Mouse (Mus musculus): ENCODE measurements around the gene Aplp1. TPM values are rescaled to one million over a fixed set of nuclear protein-coding genes. Genes with fewer than 3 reads are reported as not detected.

The Aplp1 gene
- polyA plus RNA-seq, 1 experiment = 2.1 TPM

GRCm38 (mm10) chr7:30392746-30393520, 52.4 kb downstream of the Aplp1 start:
- peak overlapping the region; percentile 67 for H3K4me3 ChIP-seq (replicated peaks)

More at GRCm38 (mm10) chr7:30392746-30393520, 52.4 kb downstream of the Aplp1 start:
- H3K9me3 ChIP-seq = no peaks in the 10 kb centered on the region
- H3K36me3 ChIP-seq (replicated peaks; ENCODE audit: low read length) = no peaks in the 10 kb centered on the region
- TF ChIP-seq FLI1 (IDR thresholded peaks at IDR 0.05; ENCODE audit: low read length) = no peak
- no peaks in the 10 kb centered on the region for H3K27me3 ChIP-seq (replicated peaks)
- H3K4me1 ChIP-seq = peaks cover 33% of the 10 kb centered on the region

Other genes starting within 250 kb of the Aplp1 start
- 122 and 208 TPM in 2 replicates for gene Capns1, start 246.7 kb downstream of the Aplp1 start, polyA plus RNA-seq (2012; ENCODE audit: insufficient read depth, low replicate concordance)
- 13.7 and 67.3 TPM in 2 replicates for gene Polr2i, start 213.6 kb downstream of the Aplp1 start, polyA plus RNA-seq (2012; ENCODE audit: insufficient read depth, low replicate concordance)
- 21.7 and 73.2 TPM in 2 replicates for gene Tbcb, start 213.3 kb downstream of the Aplp1 start, polyA plus RNA-seq (2012; ENCODE audit: insufficient read depth, low replicate concordance)
- not detected in 2 replicates for gene Ovol3, start 209.8 kb downstream of the Aplp1 start, polyA plus RNA-seq (2012; ENCODE audit: insufficient read depth, low replicate concordance)
- gene Thap8, start 165.4 kb downstream of the Aplp1 start, polyA plus RNA-seq (2012; ENCODE audit: insufficient read depth, low replicate concordance) = not detected in 2 replicates
- gene Wdr62, start 165.1 kb downstream of the Aplp1 start, polyA plus RNA-seq (2012; ENCODE audit: insufficient read depth, low replicate concordance) = 35.7 and 93.0 TPM in 2 replicates
- 0.34 TPM in 1 of 2 replicates, not detected in the other for gene Clip3, start 153.8 kb downstream of the Aplp1 start, polyA plus RNA-seq (2012; ENCODE audit: insufficient read depth, low replicate concordance)
- gene Alkbh6, start 136.8 kb downstream of the Aplp1 start, polyA plus RNA-seq (2012; ENCODE audit: insufficient read depth, low replicate concordance) = 78.7 and 108 TPM in 2 replicates
- gene Syne4, start 130.7 kb downstream of the Aplp1 start, polyA plus RNA-seq (2012; ENCODE audit: insufficient read depth, low replicate concordance) = 2.6 TPM in 1 of 2 replicates, not detected in the other
- gene E130208F15Rik, start 123.8 kb downstream of the Aplp1 start, polyA plus RNA-seq (2012; ENCODE audit: insufficient read depth, low replicate concordance) = 0.25 TPM in 1 of 2 replicates, not detected in the other
- gene Sdhaf1, start 121.6 kb downstream of the Aplp1 start, polyA plus RNA-seq (2012; ENCODE audit: insufficient read depth, low replicate concordance) = 9.8 and 13.7 TPM in 2 replicates
- gene Lrfn3, start 82.8 kb downstream of the Aplp1 start, polyA plus RNA-seq (2012; ENCODE audit: insufficient read depth, low replicate concordance) = not detected in 2 replicates
- gene Tyrobp, start 31.8 kb downstream of the Aplp1 start, polyA plus RNA-seq (2012; ENCODE audit: insufficient read depth, low replicate concordance) = 20.9 and 273 TPM in 2 replicates
- 11.1 and 14.2 TPM in 2 replicates for gene Hcst, start 25.7 kb downstream of the Aplp1 start, polyA plus RNA-seq (2012; ENCODE audit: insufficient read depth, low replicate concordance)
- gene Nfkbid, start 23.8 kb downstream of the Aplp1 start, polyA plus RNA-seq (2012; ENCODE audit: insufficient read depth, low replicate concordance) = 8.3 and 10.0 TPM in 2 replicates
- gene Kirrel2, start 12.2 kb upstream of the Aplp1 start, polyA plus RNA-seq (2012; ENCODE audit: insufficient read depth, low replicate concordance) = not detected in 2 replicates
- gene Nphs1, start 12.8 kb upstream of the Aplp1 start, polyA plus RNA-seq (2012; ENCODE audit: insufficient read depth, low replicate concordance) = not detected in 2 replicates
- gene Prodh2, start 48.1 kb upstream of the Aplp1 start, polyA plus RNA-seq (2012; ENCODE audit: insufficient read depth, low replicate concordance) = not detected in 2 replicates
- 12.9 and 43.1 TPM in 2 replicates for gene Arhgap33, start 89.5 kb upstream of the Aplp1 start, polyA plus RNA-seq (2012; ENCODE audit: insufficient read depth, low replicate concordance)
- gene Hspb6, start 106.6 kb upstream of the Aplp1 start, polyA plus RNA-seq (2012; ENCODE audit: insufficient read depth, low replicate concordance) = 6.0 and 17.2 TPM in 2 replicates
- 11.6 and 51.8 TPM in 2 replicates for gene Proser3, start 106.8 kb upstream of the Aplp1 start, polyA plus RNA-seq (2012; ENCODE audit: insufficient read depth, low replicate concordance)
- 49.3 and 62.3 TPM in 2 replicates for gene Lin37, start 114.3 kb upstream of the Aplp1 start, polyA plus RNA-seq (2012; ENCODE audit: insufficient read depth, low replicate concordance)
- 52.8 and 64.1 TPM in 2 replicates for gene U2af1l4, start 117.8 kb upstream of the Aplp1 start, polyA plus RNA-seq (2012; ENCODE audit: insufficient read depth, low replicate concordance)
- gene Gm49396, start 117.8 kb upstream of the Aplp1 start, polyA plus RNA-seq (2012; ENCODE audit: insufficient read depth, low replicate concordance) = 0.70 TPM in 1 of 2 replicates, not detected in the other
- gene Psenen, start 118.1 kb upstream of the Aplp1 start, polyA plus RNA-seq (2012; ENCODE audit: insufficient read depth, low replicate concordance) = 21.1 and 77.9 TPM in 2 replicates
- gene Igflr1, start 119.9 kb upstream of the Aplp1 start, polyA plus RNA-seq (2012; ENCODE audit: insufficient read depth, low replicate concordance) = 4.3 and 15.3 TPM in 2 replicates
- 20.0 and 47.0 TPM in 2 replicates for gene Kmt2b, start 143.2 kb upstream of the Aplp1 start, polyA plus RNA-seq (2012; ENCODE audit: insufficient read depth, low replicate concordance)
- gene Zbtb32, start 153.4 kb upstream of the Aplp1 start, polyA plus RNA-seq (2012; ENCODE audit: insufficient read depth, low replicate concordance) = 0.10 TPM in 1 of 2 replicates, not detected in the other
- gene Upk1a, start 167.3 kb upstream of the Aplp1 start, polyA plus RNA-seq (2012; ENCODE audit: insufficient read depth, low replicate concordance) = 1.2 TPM in 1 of 2 replicates, not detected in the other
- 82.5 and 197 TPM in 2 replicates for gene Cox6b1, start 180.6 kb upstream of the Aplp1 start, polyA plus RNA-seq (2012; ENCODE audit: insufficient read depth, low replicate concordance)
- 0.44 TPM in 1 of 2 replicates, not detected in the other for gene Etv2, start 190.3 kb upstream of the Aplp1 start, polyA plus RNA-seq (2012; ENCODE audit: insufficient read depth, low replicate concordance)
- 261 and 484 TPM in 2 replicates for gene Rbm42, start 204.8 kb upstream of the Aplp1 start, polyA plus RNA-seq (2012; ENCODE audit: insufficient read depth, low replicate concordance)
- 2.3 and 13.7 TPM in 2 replicates for gene Haus5, start 219.5 kb upstream of the Aplp1 start, polyA plus RNA-seq (2012; ENCODE audit: insufficient read depth, low replicate concordance)
- gene Pmis2, start 226.1 kb upstream of the Aplp1 start, polyA plus RNA-seq (2012; ENCODE audit: insufficient read depth, low replicate concordance) = not detected in 2 replicates

Measured in megakaryocyte, embryonic 14.5 days (primary cell).